Mouse (Mus musculus) thymus, adult 18-20 months (tissue): ENCODE results near the gene Unc13c.

Experiments
- DNase-seq, 2 experiments: peaks; one replicate each; pipeline ENCODE4 v3.0.0; 2022; ENCODE audit warnings: mixed read lengths in 2 of 2

Unc13c gene

GRCm38 (mm10) chr9:73612896-73613295 lies 355.9 kb downstream of the Unc13c start:
- no peak for DNase-seq

- no peak for DNase-seq
Measured at GRCm38 (mm10) chr9:73603921-73604320, 364.8 kb downstream of the Unc13c start.

DNA sequence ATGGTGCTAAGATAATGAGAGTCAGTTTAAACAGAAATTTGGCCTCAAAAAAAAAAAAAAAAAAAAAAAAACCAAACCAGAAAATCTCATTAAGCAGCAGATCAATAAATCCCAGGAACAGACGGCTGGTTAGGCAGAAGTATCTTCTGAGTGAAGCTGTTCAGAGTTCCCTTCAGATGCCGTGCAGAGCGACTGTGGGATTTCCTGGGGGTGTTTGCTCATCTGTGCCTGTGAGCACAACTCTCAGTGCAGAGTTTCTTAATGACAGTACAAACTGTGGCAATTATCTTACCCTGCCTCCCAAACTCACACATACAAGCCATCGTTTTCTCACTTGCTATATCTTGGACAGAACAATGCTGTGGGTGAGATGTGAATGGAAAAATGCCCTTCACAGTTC lies 403.2 kb downstream of the Unc13c start:
- no peak for DNase-seq

- no peak for DNase-seq
Measured at GRCm38 (mm10) chr9:73560037-73560436, 408.7 kb downstream of the Unc13c start.

GRCm38 (mm10) chr9:73557805-73558204 lies 411.0 kb downstream of the Unc13c start:
- peak; percentile 3 for DNase-seq

DNA sequence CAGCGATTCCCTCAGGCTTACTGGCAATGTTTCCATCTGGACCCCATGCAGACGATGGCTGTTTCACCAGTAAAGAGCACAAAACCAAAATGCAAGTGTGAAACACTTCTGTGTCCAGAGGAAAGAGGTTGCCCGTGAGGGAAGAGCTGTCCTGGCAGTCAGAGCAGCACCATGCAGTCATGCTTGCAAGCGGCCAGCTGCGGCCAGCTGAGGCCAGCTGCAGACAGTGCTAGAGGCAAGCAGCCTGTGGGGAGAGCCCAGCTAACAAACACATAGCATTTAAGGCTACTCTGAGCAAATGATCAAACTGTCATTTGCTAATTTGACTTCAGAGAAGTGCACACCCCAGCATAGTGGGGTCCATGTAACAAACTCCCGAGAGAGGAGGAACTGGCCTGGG lies 413.4 kb downstream of the Unc13c start:
- DNase-seq: no peak

DNA sequence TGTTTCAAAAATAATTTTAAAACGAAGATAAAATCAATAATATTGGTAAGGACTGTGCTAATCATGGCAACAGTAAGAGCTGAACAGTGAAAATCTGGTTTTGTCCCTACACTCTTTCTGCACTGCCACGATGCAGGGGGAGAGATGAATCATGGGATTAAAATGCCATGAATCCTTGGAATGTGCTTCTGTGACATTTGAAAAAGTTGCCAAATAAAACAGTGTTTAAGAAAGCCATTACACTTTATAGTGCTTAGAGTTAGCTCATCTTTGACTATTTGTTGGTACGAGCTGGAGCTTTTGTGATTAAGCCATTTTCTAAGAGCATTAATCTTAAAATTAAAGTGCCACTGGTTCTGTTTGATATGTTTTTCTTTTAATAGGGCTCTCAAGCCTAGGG lies 496.2 kb downstream of the Unc13c start:
- DNase-seq: no peak

DNA sequence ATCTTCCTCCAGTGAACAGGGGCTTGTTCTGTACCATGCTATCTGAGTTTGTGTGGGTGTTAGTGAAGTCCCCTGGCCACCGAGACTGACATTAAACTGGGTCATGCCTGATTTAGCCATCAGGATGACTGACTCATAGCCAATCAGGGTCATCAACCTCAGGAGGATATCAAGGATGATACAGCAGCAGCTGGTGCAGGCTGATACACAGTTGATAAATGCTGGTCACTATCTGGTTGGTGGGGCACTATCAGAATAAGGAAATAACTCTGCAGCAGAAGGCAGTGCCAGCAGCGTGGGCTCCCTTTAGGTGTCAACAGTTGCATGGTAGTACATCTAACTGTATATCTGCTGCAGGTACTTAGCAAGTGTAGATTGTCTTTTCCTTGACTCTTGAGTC lies 506.7 kb downstream of the Unc13c start:
- DNase-seq: no peak

GRCm38 (mm10) chr9:73450009-73450408 lies 518.8 kb downstream of the Unc13c start:
- no peak for DNase-seq

DNA sequence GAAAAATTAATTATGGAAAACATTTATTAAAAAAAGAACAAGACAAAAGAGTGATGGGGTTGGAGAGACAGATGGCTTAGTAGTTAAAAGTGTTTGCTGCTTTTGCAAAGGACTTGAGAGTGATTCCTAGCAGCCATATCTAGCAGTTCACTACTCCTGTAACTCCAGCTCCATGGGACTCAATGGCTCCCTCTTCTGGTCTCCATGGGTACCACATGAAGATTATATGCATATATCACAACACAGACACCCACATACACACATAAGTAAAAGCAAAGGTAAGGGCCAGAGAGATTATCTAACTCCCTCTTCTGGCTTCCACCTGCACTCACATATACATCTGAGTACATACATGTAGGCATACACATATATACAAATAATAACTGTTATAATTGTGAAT lies 519.5 kb downstream of the Unc13c start:
- no peak for DNase-seq

DNA sequence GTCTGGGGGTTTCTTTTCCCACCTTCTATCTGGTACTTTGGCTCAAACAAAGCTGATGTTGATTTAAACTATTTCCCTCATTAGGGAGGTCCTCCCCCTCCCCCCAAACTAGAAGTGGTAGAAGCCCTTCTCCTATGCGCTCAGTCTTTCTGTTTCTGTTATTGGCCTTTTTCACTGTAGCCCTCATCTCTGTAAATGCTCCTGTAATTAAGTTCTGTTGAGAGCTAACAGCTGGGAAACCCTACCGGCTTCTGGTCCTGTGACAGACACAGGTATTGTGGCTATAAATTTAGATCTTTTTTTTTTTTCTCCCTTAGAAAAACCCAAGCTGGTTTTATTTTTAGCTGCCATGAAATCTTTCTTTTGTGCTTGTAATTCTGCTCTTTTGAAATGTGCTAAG lies 536.8 kb downstream of the Unc13c start:
- DNase-seq: no peak
